Mouse (Mus musculus) limb, embryonic 14.5 days (tissue): Measurements from ENCODE around the gene Rsg1. TPM values are rescaled to one million over a fixed set of nuclear protein-coding genes. Genes with fewer than 3 reads are reported as not detected.

ENCODE experiments used
- ATAC-seq: fragments of 200-750 bp; cut with Nextera tagmentation; 2 replicates; pipeline ENCODE4 v1.8.0; 2017; ENCODE audit warnings: low read depth, moderate number of reproducible peaks, moderate TSS enrichment; ENCODE audit not compliant: low FRiP score
- DNase-seq: peaks from one replicate; pipeline ENCODE4 v3.0.0-alpha.2; 2015; ENCODE audit warnings: low spot score
- H3K27ac ChIP-seq: fragments of 300-500 bp; sonication (generic); replicated peaks from 2 replicates; pipeline ENCODE4 v1.5.1; 2014; ENCODE audit warnings: low read depth, mild to moderate bottlenecking, low read length, moderate library complexity, mixed read lengths
- H3K27me3 ChIP-seq: fragments of 300-500 bp; sonication (generic); 2 replicates; pipeline ENCODE4 v1.6.1; 2014; ENCODE audit warnings: low read length, mixed read lengths; ENCODE audit not compliant: control insufficient read depth, insufficient read depth
- H3K36me3 ChIP-seq: fragments of 300-500 bp; sonication (generic); 2 replicates; pipeline ENCODE4 v1.6.1; 2014; ENCODE audit warnings: mild to moderate bottlenecking, low read length, moderate library complexity, mixed read lengths; ENCODE audit not compliant: control insufficient read depth, insufficient read depth
- H3K4me1 ChIP-seq: fragments of 300-500 bp; sonication (generic); 2 replicates; pipeline ENCODE4 v1.6.1; 2014; ENCODE audit warnings: antibody characterized with exemption, low read length, mixed read lengths; ENCODE audit not compliant: control insufficient read depth, insufficient read depth
- H3K4me2 ChIP-seq: fragments of 300-500 bp; sonication (generic); replicated peaks from 2 replicates; pipeline ENCODE4 v1.6.1; 2014; ENCODE audit warnings: low read depth, mild to moderate bottlenecking, low read length, moderate library complexity; ENCODE audit not compliant: severe bottlenecking
- H3K4me3 ChIP-seq: fragments of 300-500 bp; sonication (generic); replicated peaks from 2 replicates; pipeline ENCODE4 v1.5.1; 2014; ENCODE audit warnings: low read length
- H3K9ac ChIP-seq: fragments of 300-500 bp; sonication (generic); 2 replicates; pipeline ENCODE4 v1.6.1; 2014; ENCODE audit warnings: mild to moderate bottlenecking, low read depth, low read length, moderate library complexity; ENCODE audit not compliant: severe bottlenecking
- H3K9me3 ChIP-seq: fragments of 300-500 bp; sonication (generic); 2 replicates; pipeline ENCODE4 v1.6.1; 2016; ENCODE audit warnings: low read length; ENCODE audit not compliant: control insufficient read depth
- POLR2A ChIP-seq: fragments of 200-500 bp; IDR thresholded peaks from 2 replicates; pipeline ENCODE4 v1.8.0; 2012; ENCODE audit warnings: inconsistent platforms, mild to moderate bottlenecking, moderate library complexity, borderline replicate concordance; ENCODE audit not compliant: insufficient read depth, insufficient read length; ENCODE audit errors: extremely low read depth
- WGBS: fragments of 180-500 bp; shearing (Covaris S2); extraction: QIAGEN DNeasy Blood & Tissue Kit; methylation state at CpG from one replicate; pipeline ENCODE4 v1.1.7; 2014; 5-methylcytosine and 5-hydroxymethylcytosine counted together
- polyA plus RNA-seq, 2 experiments: library from polyadenylated mRNA; depleted of rRNA in 1 of 2; stranded (reverse) in 1 of 2; unstranded in 1 of 2; fragments of >200 nt; fragmentation: Nextera tagmentation in 1 of 2; extraction: Ambion mirVana in 1 of 2; gene quantifications; 2 replicates each; pipeline versions ENCODE4 v1.2.1 to v1.2.3; 2012 to 2014

Gene Rsg1
- polyA plus RNA-seq, 2 experiments = 3.6 to 5.5 TPM

GRCm38 (mm10) chr4:141254234-141254633 lies 40.5 kb downstream of the Rsg1 start:
- no peaks in the 10 kb centered on the region for H3K9me3 ChIP-seq
- H3K4me3 ChIP-seq = no peak overlapping the region
- no peak for TF ChIP-seq POLR2A
- peaks cover 10% of the 10 kb centered on the region for H3K36me3 ChIP-seq
- DNase-seq (no peak), ATAC-seq (peak; percentile 60; the same call in 1 of the 2 replicates)
- H3K9ac ChIP-seq = no peak overlapping the region
- WGBS = 57% methylated on average over 16 of the region's 16 CpGs
- 0 out of 2 replicates have a peak, but pooled peaks cover 4% of the 10 kb centered on the region for H3K27me3 ChIP-seq
- H3K27ac ChIP-seq = no peak overlapping the region
- H3K4me1 ChIP-seq = no peaks in the 10 kb centered on the region
- no peak overlapping the region for H3K4me2 ChIP-seq

- no peak for TF ChIP-seq POLR2A
- no peaks in the 10 kb centered on the region for H3K27me3 ChIP-seq
- H3K36me3 ChIP-seq = peaks cover 3% of the 10 kb centered on the region; the same call in 1 of the 2 replicates
- no peaks in the 10 kb centered on the region for H3K9me3 ChIP-seq
- ATAC-seq (no peak), DNase-seq (no peak)
- H3K4me1 ChIP-seq = no peaks in the 10 kb centered on the region
- WGBS = 68% methylated on average over 5 of the region's 5 CpGs
- H3K4me2 ChIP-seq = no peak overlapping the region
- no peak overlapping the region for H3K9ac ChIP-seq
- H3K4me3 ChIP-seq = no peak overlapping the region
- H3K27ac ChIP-seq = no peak overlapping the region
These were observed 43.7 kb downstream of the Rsg1 start for GRCm38 (mm10) chr4:141257440-141257839.

DNA sequence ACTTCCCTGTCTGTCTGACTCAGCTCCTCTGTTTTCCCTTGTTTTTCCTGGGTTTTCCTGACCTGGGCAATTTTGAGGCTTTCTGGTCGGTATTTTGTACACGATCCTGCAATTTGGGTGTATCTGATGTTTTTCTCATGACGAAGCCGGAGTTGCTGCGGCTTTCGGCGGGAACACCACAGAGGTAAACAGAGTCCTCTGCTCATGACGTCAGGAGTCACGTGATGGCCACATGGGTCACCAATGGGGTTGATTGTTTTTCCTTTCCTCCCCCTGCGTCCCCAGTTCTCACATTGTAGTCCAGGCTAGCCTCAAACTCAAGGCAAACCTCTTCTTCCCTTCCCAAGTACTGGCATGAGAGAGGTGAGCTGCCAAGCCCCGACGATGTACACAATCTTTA lies 45.7 kb downstream of the Rsg1 start:
- no peak overlapping the region for H3K4me2 ChIP-seq
- H3K27ac ChIP-seq = no peak overlapping the region
- WGBS = 81% methylated on average over 12 of the region's 12 CpGs

GRCm38 (mm10) chr4:141260007-141260723 lies 46.4 kb downstream of the Rsg1 start:
- H3K4me1 ChIP-seq = no peaks in the 10 kb centered on the region
- no peak for TF ChIP-seq POLR2A
- no peaks in the 10 kb centered on the region for H3K27me3 ChIP-seq
- H3K36me3 ChIP-seq = peaks cover 3% of the 10 kb centered on the region; the same call in 1 of the 2 replicates
- DNase-seq (peak; percentile 52), ATAC-seq (peak; percentile 31; the same call in 1 of the 2 replicates)
- H3K27ac ChIP-seq = no peak overlapping the region
- no peak overlapping the region; the same call in 1 of the 2 replicates for H3K4me2 ChIP-seq
- no peaks in the 10 kb centered on the region for H3K9me3 ChIP-seq
- no peak overlapping the region for H3K4me3 ChIP-seq
- 51% methylated on average over 16 of the region's 16 CpGs for whole genome bisulfite sequencing
- H3K9ac ChIP-seq = no peak overlapping the region

More for the DNA sequence above, 45.7 kb downstream of the Rsg1 start:
- Histone ChIP-seq H3K4me3 (no peak overlapping the region), H3K9me3 (no peaks in the 10 kb centered on the region), H3K27me3 (no peaks in the 10 kb centered on the region), H3K4me1 (no peaks in the 10 kb centered on the region), H3K9ac (no peak overlapping the region), H3K36me3 (peaks cover 3% of the 10 kb centered on the region; the same call in 1 of the 2 replicates)
- TF ChIP-seq POLR2A = no peak
- ATAC-seq (no peak), DNase-seq (no peak)

DNA sequence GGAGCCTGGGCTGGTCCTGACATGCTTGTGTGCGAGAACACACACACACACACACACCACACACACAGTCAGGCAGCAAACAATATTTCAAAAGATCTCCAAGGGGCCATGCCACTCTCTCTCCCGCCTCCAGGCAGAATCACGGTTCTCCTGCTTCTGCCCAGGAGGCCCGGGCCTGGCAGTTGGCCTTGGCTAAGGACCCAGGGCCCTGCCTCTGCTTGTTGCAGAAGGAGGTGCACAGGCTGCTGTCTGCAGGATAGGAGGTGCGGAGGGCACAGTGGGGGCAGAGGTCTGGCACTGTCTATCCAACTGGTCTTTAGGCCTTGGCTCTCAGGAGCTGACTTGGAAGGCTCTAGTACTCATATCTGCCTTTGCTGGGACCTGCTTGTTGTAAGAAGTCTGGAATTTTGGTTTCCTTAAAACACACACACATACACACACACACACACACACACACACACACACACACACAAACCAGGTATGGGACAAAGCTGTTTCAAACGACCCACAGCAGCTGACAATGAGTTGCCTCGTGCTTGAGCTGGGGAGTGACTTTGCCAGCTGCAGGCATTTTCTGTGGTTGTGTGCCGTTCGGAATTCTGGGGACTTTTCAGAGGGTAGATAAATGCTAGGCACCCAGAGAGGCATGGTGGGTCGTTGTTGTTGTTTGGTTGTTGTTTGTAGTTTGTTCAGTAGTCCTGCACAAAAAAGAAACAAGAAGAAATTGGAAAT lies 49.3 kb downstream of the Rsg1 start:
- no peak for TF ChIP-seq POLR2A
- no peak for ATAC-seq
- no peak overlapping the region for H3K4me3 ChIP-seq
- no peak overlapping the region for H3K4me2 ChIP-seq
- H3K27me3 ChIP-seq = no peaks in the 10 kb centered on the region
- H3K27ac ChIP-seq = no peak overlapping the region
- no peak for DNase-seq
- H3K9ac ChIP-seq = no peak overlapping the region
- 64% methylated on average over 10 of the region's 10 CpGs for WGBS
- H3K4me1 ChIP-seq = no peaks in the 10 kb centered on the region
- H3K36me3 ChIP-seq = no peaks in the 10 kb centered on the region
- H3K9me3 ChIP-seq = no peaks in the 10 kb centered on the region
